Mouse (Mus musculus) embryonic facial prominence, embryonic 13.5 days (tissue): ENCODE results near the gene Kcnk7. TPM values are rescaled to one million over a fixed set of nuclear protein-coding genes. Genes with fewer than 3 reads are reported as not detected.

Experiments used
- ATAC-seq: fragments of 200-750 bp; cut with Nextera tagmentation; 2 replicates; pipeline ENCODE4 v1.8.0; 2017; ENCODE audit warnings: low read depth; ENCODE audit not compliant: insufficient number of reproducible peaks, insufficient read depth, low FRiP score, low TSS enrichment
- H3K27ac ChIP-seq: fragments of 300-500 bp; sonication (generic); 2 replicates; pipeline ENCODE4 v1.5.1; 2015; ENCODE audit warnings: moderate library complexity, mild to moderate bottlenecking, inconsistent platforms
- H3K27me3 ChIP-seq: fragments of 300-500 bp; sonication (generic); 2 replicates; pipeline ENCODE4 v1.6.1; 2015; ENCODE audit warnings: mild to moderate bottlenecking, inconsistent platforms
- H3K36me3 ChIP-seq: fragments of 300-500 bp; sonication (generic); 2 replicates; pipeline ENCODE4 v1.6.1; 2015; ENCODE audit warnings: mild to moderate bottlenecking, inconsistent platforms
- H3K4me1 ChIP-seq: fragments of 300-500 bp; sonication (generic); 2 replicates; pipeline ENCODE4 v1.6.1; 2015; ENCODE audit warnings: inconsistent platforms
- H3K4me2 ChIP-seq: fragments of 300-500 bp; sonication (generic); 2 replicates; pipeline ENCODE4 v1.6.1; 2015; ENCODE audit warnings: moderate library complexity, mild to moderate bottlenecking, inconsistent platforms
- H3K4me3 ChIP-seq: fragments of 300-500 bp; sonication (generic); 2 replicates; pipeline ENCODE4 v1.5.1; 2015; ENCODE audit warnings: mild to moderate bottlenecking, inconsistent platforms
- H3K9ac ChIP-seq: fragments of 300-500 bp; sonication (generic); 2 replicates; pipeline ENCODE4 v1.6.1; 2015; ENCODE audit warnings: mild to moderate bottlenecking, inconsistent platforms
- H3K9me3 ChIP-seq: fragments of 300-500 bp; sonication (generic); 2 replicates; pipeline ENCODE4 v1.6.1; 2016; ENCODE audit warnings: inconsistent platforms
- WGBS: fragments of 180-500 bp; shearing (Covaris S2); methylation state at CpG from one replicate; pipeline ENCODE4 v1.1.7; 2015; ENCODE audit warnings: mixed read lengths; 5-methylcytosine and 5-hydroxymethylcytosine counted together
- polyA plus RNA-seq: library from polyadenylated mRNA; unstranded; fragments of >200 nt; fragmentation: Nextera tagmentation; extraction: Ambion mirVana; gene quantifications from 2 replicates; pipeline ENCODE4 v1.2.1, GENCODE M21; 2015

Kcnk7 gene
- 0.52 and 0.59 TPM in 2 replicates for polyA plus RNA-seq

DNA sequence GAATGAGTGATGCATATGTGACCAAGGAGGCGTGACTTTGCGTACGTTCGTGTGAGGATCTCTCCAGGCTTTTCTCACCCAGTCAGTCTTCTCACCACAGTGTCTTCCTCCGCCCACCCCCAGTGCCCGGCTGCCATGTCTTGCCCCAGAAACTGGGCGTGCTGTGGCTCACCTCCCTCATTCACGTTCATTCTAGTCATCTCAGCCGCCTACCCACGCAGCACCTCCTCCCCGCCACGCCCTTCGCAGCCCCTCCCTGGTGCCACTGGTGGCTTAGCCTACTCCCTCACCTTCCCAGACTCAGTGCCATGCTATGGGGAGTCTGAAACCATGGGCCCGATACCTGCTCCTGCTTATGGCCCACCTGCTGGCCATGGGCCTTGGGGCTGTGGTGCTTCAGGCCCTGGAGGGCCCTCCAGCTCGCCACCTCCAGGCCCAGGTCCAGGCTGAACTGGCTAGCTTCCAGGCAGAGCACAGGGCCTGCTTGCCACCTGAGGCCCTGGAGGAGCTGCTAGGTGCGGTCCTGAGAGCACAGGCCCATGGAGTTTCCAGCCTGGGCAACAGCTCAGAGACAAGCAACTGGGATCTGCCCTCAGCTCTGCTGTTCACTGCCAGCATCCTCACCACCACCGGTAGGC, at the start of gene Kcnk7:
Gene Kcnk7, plus strand, starts transcription at position 205 of the 638 bp plus-strand sequence.
- WGBS: 74% methylated on average over 17 of the region's 17 CpGs
- ATAC-seq: peak; percentile 16; the same call in 1 of the 2 replicates
- Histone ChIP-seq H3K4me3 (no peak within 1 kb of the TSS), H3K27ac (peak within 1 kb of the TSS; percentile 79), H3K9me3 (no peaks in the 10 kb centered on the region), H3K4me2 (no peak within 1 kb of the TSS), H3K9ac (peak within 1 kb of the TSS; percentile 45; the same call in 1 of the 2 replicates), H3K27me3 (no peaks in the 10 kb centered on the region), H3K4me1 (peaks cover 15% of the 10 kb centered on the region), H3K36me3 (peaks cover 69% of the 10 kb centered on the region)

DNA sequence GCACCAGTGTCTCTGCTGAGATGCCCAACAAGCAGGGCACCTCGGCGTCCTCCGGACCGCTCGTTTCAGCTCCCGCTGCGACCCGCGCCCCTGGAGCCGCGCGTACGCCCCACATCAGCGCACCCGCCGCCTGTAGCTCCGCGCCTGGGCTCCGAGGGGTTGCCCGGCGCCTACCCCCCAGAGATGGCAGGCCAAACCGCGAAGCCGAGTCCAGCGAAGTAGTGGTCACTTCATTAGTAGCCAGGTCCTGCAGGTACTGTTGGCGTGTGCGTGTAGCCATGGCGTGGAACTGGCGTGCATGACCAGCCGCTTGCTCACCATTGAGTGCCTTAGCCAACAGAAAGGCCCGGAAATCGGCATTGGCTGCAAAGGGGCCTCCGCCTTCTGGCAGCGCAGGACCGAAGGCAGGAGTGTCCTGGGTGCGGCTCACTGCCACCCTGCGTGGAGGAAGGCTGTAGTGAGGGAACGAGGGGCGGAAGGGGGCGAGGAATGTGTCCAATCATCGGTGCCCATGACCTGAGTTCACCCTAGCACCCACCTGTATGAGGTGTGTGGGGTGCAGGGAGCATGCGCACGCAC, 49.4 kb upstream of the Kcnk7 start:
- peak overlapping the region; percentile 50 for H3K4me3 ChIP-seq
- peaks cover 14% of the 10 kb centered on the region for H3K4me1 ChIP-seq
- H3K27me3 ChIP-seq: peaks cover 31% of the 10 kb centered on the region
- no peak overlapping the region for H3K27ac ChIP-seq
- H3K9me3 ChIP-seq: no peaks in the 10 kb centered on the region
- H3K4me2 ChIP-seq: peak overlapping the region; percentile 91
- H3K9ac ChIP-seq: peak overlapping the region; percentile 71
- ATAC-seq: no peak
- WGBS: 7% methylated on average over 43 of the region's 43 CpGs
- peaks cover 30% of the 10 kb centered on the region for H3K36me3 ChIP-seq

DNA sequence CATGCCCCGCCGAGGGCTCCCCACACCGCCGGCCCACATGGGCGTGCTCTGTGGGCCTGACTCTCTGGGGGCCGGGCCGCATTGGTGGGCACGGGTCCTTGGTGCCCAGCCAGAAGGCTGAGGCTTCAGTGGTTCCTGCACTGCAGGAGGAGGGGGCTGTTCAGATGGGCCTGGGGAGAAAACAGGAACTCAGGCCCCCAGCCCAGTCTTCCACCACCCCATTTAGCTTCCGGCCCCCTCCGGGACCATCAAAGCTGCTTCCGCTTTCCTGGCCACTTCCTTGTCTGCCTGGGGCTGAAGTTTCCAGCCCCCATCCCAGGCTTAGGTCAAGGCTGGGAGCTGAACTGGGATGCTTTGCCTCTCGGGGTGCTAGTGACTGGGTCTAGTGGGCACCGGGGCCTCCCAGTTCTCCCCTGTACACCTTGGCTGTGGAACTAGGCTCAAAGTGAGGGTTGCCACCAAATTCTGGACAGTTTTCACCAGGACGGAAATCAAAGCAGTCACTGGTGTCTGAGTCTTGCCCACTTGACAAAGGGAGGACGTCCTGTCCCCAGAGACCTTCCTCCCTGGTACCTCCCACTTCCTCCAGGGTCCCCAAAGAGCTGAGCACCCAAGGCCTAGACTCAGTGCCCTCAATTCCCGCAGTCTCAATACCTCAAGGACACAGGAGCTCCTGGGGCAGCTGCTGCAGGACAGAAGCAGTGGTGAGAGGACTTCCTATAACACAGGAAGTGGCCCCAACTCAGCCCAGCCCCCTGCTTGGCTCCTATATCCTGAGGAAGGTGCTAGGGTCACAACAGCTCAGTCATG, 43.0 kb upstream of the Kcnk7 start:
- Histone ChIP-seq H3K27me3 (peaks cover 6% of the 10 kb centered on the region), H3K4me3 (0 out of 2 replicates have a peak overlapping the region, but pooled peaks have one; percentile 4), H3K36me3 (peaks cover 27% of the 10 kb centered on the region), H3K27ac (peak overlapping the region; percentile 33; the same call in 1 of the 2 replicates), H3K9ac (no peak overlapping the region), H3K4me1 (peaks cover 22% of the 10 kb centered on the region), H3K4me2 (peak overlapping the region; percentile 31), H3K9me3 (no peaks in the 10 kb centered on the region)
- WGBS: 80% methylated on average over 16 of the region's 16 CpGs
- ATAC-seq: no peak

DNA sequence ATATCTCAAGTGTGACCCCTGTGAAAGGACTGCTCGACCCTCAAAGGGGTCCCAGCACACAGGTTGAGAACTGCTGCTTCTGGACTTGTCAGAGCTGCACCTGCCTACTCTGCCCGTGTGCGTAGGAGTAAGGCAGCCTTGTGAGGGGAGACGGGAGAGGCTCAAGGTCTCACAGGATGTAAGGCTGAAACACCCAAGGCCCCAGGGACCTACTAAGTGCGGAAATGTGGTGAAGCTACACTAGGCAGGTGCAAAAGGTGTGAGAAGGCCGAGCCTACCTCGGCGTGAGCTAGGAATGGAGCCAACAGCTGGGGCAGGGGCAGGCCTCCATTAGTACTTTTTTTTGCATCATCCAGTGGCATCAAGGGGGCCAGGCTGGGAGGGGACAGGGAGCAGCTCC, 41.9 kb upstream of the Kcnk7 start:
- WGBS: 75% methylated on average over 8 of the region's 8 CpGs
- Histone ChIP-seq H3K4me2 (peak overlapping the region; percentile 69), H3K9ac (peak overlapping the region; percentile 76), H3K36me3 (peaks cover 33% of the 10 kb centered on the region), H3K27me3 (no peaks in the 10 kb centered on the region), H3K9me3 (no peaks in the 10 kb centered on the region), H3K27ac (peak overlapping the region; percentile 76; the same call in 1 of the 2 replicates), H3K4me3 (peak overlapping the region; percentile 52), H3K4me1 (peaks cover 22% of the 10 kb centered on the region)
- no peak for ATAC-seq

GRCm38 (mm10) chr19:5662981-5663913, 40.9 kb upstream of the Kcnk7 start, which contains the start of gene Sipa1:
Sipa1 (minus strand) TSS chr19:5663707.
- Histone ChIP-seq H3K4me3 (peak within 1 kb of the TSS; percentile 52), H3K36me3 (peaks cover 43% of the 10 kb centered on the region), H3K4me1 (peaks cover 22% of the 10 kb centered on the region), H3K27me3 (no peaks in the 10 kb centered on the region), H3K4me2 (peak within 1 kb of the TSS; percentile 69), H3K9ac (peak within 1 kb of the TSS; percentile 76), H3K27ac (peak within 1 kb of the TSS; percentile 76), H3K9me3 (no peaks in the 10 kb centered on the region)
- WGBS: 1% methylated on average over 32 of the region's 32 CpGs
- ATAC-seq: peak; percentile 77

- Histone ChIP-seq H3K27me3 (no peaks in the 10 kb centered on the region), H3K36me3 (peaks cover 58% of the 10 kb centered on the region), H3K4me1 (peaks cover 22% of the 10 kb centered on the region), H3K9me3 (no peaks in the 10 kb centered on the region), H3K4me2 (no peak overlapping the region), H3K27ac (no peak overlapping the region; the same call in 1 of the 2 replicates), H3K4me3 (no peak overlapping the region), H3K9ac (peak overlapping the region; percentile 27; the same call in 1 of the 2 replicates)
- no peak for ATAC-seq
- WGBS: 90% methylated on average over 10 of the region's 10 CpGs
Observed at GRCm38 (mm10) chr19:5664669-5665257, 39.4 kb upstream of the Kcnk7 start.

DNA sequence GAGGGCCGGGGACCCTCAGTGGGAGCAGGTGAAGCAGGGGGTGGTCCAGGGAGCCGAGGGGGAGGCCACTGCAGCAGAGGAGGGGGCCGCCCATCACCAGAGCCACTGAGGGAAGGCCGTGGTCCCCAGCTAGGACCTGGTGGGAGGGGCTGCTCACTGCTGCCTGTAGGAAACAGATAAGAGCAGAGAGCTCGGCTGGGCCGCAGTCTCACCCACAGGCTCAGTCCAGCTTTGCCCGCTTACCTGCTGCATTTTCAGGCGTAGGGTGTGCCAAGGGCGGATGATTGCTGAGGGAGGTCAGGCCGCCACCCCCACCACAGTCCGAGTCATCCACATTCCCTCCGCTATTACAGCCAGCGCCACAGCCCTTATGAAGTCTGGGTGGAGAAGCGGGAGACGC, 38.7 kb upstream of the Kcnk7 start:
- 90% methylated on average over 15 of the region's 15 CpGs for WGBS
- Histone ChIP-seq H3K4me2 (no peak overlapping the region), H3K9me3 (no peaks in the 10 kb centered on the region), H3K4me1 (peaks cover 20% of the 10 kb centered on the region), H3K36me3 (peaks cover 61% of the 10 kb centered on the region), H3K9ac (peak overlapping the region; percentile 27), H3K4me3 (no peak overlapping the region), H3K27me3 (no peaks in the 10 kb centered on the region), H3K27ac (no peak overlapping the region)
- ATAC-seq: no peak

DNA sequence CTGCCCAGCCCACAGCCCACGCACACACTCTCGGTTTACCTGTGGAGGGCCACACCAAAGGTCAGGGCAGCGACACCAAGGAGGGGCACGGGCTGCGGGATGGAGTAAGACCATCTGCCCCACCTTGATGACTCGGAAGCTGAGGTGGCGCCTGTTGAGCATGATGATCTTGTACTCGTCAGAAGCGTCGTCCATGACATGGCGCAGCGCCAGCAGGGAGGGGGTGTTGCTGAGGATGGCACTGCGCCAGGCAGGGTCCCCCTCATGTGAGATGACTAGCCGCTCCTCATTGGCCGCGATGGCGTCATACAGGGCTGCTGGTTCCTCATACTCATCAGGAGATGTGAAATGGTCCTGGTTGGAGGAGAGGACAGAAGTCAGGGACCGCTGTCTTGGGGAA, 37.8 kb upstream of the Kcnk7 start:
- H3K4me1 ChIP-seq: peaks cover 20% of the 10 kb centered on the region
- ATAC-seq: no peak
- no peaks in the 10 kb centered on the region for H3K9me3 ChIP-seq
- no peak overlapping the region for H3K9ac ChIP-seq
- no peak overlapping the region for H3K4me3 ChIP-seq
- peaks cover 69% of the 10 kb centered on the region for H3K36me3 ChIP-seq
- no peak overlapping the region for H3K4me2 ChIP-seq
- no peaks in the 10 kb centered on the region for H3K27me3 ChIP-seq
- no peak overlapping the region for H3K27ac ChIP-seq
- WGBS: 96% methylated on average over 18 of the region's 18 CpGs

GRCm38 (mm10) chr19:5668372-5668771, 35.8 kb upstream of the Kcnk7 start:
- Histone ChIP-seq H3K9me3 (no peaks in the 10 kb centered on the region), H3K27ac (no peak overlapping the region; the same call in 1 of the 2 replicates), H3K4me2 (no peak overlapping the region), H3K9ac (0 out of 2 replicates have a peak overlapping the region, but pooled peaks have one; percentile 16), H3K4me1 (peaks cover 8% of the 10 kb centered on the region), H3K4me3 (no peak overlapping the region), H3K36me3 (peaks cover 89% of the 10 kb centered on the region), H3K27me3 (no peaks in the 10 kb centered on the region)
- WGBS: 92% methylated on average over 4 of the region's 4 CpGs
- ATAC-seq: no peak

DNA sequence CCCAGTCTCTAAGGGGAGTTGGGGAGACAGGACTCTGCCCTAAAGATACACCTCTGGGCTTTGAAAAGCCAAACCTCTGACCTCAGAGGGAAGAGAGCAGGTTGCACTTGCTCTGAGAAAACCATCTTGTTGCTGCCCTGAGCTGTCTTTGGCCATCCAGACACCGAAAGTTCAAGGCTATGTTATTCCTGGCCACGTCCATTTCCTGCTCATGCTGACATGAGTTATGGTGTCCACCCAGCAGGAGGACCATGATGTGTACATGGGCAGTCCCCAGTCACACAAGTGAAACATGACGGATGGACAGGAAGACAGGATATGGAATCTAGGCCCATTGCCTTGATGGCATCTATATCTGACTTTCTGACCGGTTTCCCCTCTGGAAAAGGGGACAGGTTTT, 23.7 kb upstream of the Kcnk7 start:
- Histone ChIP-seq H3K27ac (no peak overlapping the region), H3K9ac (no peak overlapping the region), H3K27me3 (no peaks in the 10 kb centered on the region), H3K4me1 (no peaks in the 10 kb centered on the region), H3K4me2 (no peak overlapping the region), H3K9me3 (no peaks in the 10 kb centered on the region), H3K36me3 (peaks cover 97% of the 10 kb centered on the region), H3K4me3 (no peak overlapping the region)
- 93% methylated on average over 4 of the region's 4 CpGs for WGBS
- ATAC-seq: no peak
